Mouse (Mus musculus): Measurements from ENCODE around the gene Rps6kb2.

DNA sequence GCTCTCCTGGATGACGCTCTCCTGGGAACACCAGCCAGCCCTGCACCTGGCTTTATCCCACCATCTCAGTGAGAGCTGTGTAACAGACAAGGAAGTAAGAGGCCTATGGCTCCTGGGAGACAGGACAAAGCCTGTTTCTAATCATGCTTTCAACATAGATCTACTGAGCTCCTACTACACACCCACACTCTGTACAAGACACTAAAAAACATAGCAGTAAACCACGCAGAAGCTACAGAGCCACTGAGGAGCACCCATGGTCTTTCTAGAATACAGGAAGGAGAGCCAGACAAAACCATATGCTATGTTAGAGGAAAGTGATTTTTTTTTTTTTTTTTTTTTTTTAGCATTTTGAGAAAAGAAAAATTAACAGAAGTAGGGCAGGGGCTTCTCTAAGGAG lies 44.8 kb downstream of the Rps6kb2 start:
- no peak for TF ChIP-seq CTCF (IDR thresholded peaks at IDR 0.05; ENCODE audit: borderline replicate concordance, control insufficient read depth, extremely low read depth, insufficient read depth, low read length, poor library complexity)
- no peak for TF ChIP-seq POLR2A (IDR thresholded peaks at IDR 0.05; ENCODE audit: control insufficient read depth, extremely low read depth, insufficient read depth, low read length, poor library complexity)

Measured in thymus, adult 2 months (tissue).